Mouse (Mus musculus): ENCODE data around the gene Fbp1. TPM values are rescaled to one million over a fixed set of nuclear protein-coding genes. Genes with fewer than 3 reads are reported as not detected.
A peak's percentile ranks its signal among the peaks of the same experiment; 100 is the strongest.

Gene Fbp1
- polyA plus RNA-seq, 1 experiment from 2014 or later, result 0.55 TPM

GRCm38 (mm10) chr13:62919647-62920341, 31.7 kb upstream of the Fbp1 start:
- Histone ChIP-seq H3K4me3 (ENCODE audit: low read depth, low read length) (no peak overlapping the region), H3K9me3 (ENCODE audit: control insufficient read depth, low read depth, low read length) (no peaks in the 10 kb centered on the region), H3K27me3 (ENCODE audit: control insufficient read depth, insufficient read depth, low read length) (no peaks in the 10 kb centered on the region), H3K4me2 (replicated peaks; ENCODE audit: low read depth, low read length) (no peak overlapping the region), H3K36me3 (ENCODE audit: control insufficient read depth, insufficient read depth, low read length) (no peaks in the 10 kb centered on the region), H3K27ac (ENCODE audit: low read length) (no peak overlapping the region; the same call in 1 of the 2 replicates), H3K9ac (replicated peaks; ENCODE audit: low read depth, low read length) (no peak overlapping the region), H3K4me1 (ENCODE audit: control insufficient read depth, insufficient read depth, low read length) (0 out of 2 replicates have a peak, but pooled peaks cover 3% of the 10 kb centered on the region)
- ATAC-seq (ENCODE audit: insufficient number of reproducible peaks, insufficient read depth, low FRiP score, low read depth), result no peak
- WGBS, result 35% methylated on average over 11 of the region's 11 CpGs

- no peak overlapping the region for H3K4me2 ChIP-seq (replicated peaks; ENCODE audit: low read depth, low read length)
- H3K36me3 ChIP-seq (ENCODE audit: control insufficient read depth, insufficient read depth, low read length), result no peaks in the 10 kb centered on the region
- H3K9me3 ChIP-seq (ENCODE audit: control insufficient read depth, low read depth, low read length), result no peaks in the 10 kb centered on the region
- H3K27ac ChIP-seq (ENCODE audit: low read length), result no peak overlapping the region
- 55% methylated on average over 1 of the region's 1 CpGs for WGBS
- no peak overlapping the region for H3K9ac ChIP-seq (replicated peaks; ENCODE audit: low read depth, low read length)
- no peak overlapping the region for H3K4me3 ChIP-seq (ENCODE audit: low read depth, low read length)
- 0 out of 2 replicates have a peak, but pooled peaks cover 1% of the 10 kb centered on the region for H3K4me1 ChIP-seq (ENCODE audit: control insufficient read depth, insufficient read depth, low read length)
- ATAC-seq (ENCODE audit: insufficient number of reproducible peaks, insufficient read depth, low FRiP score, low read depth), result no peak
- no peaks in the 10 kb centered on the region for H3K27me3 ChIP-seq (ENCODE audit: control insufficient read depth, insufficient read depth, low read length)
Measured at GRCm38 (mm10) chr13:62917416-62918110, 29.5 kb upstream of the Fbp1 start.

DNA sequence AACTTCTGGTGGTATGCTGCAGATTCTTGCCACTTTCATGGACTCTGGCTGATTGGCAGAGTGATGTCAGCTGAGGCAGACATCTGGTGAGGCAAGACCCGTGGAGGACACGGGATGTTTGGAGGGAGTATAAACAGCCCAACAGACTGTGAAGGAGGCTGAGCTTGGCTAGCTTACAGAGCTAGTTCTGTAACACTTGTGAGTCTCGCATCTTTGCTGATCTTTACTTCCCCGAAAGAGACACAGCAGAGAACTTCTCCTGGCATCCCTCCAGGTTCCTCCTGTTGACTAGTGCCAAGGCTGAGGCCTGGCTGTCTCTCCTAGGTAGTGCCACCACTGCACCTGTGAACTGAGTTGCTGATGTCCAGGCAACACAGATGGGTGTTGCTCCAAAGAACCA, 28.6 kb upstream of the Fbp1 start:
- Histone ChIP-seq H3K36me3 (ENCODE audit: control insufficient read depth, insufficient read depth, low read length) (no peaks in the 10 kb centered on the region), H3K4me3 (ENCODE audit: low read depth, low read length) (no peak overlapping the region), H3K27ac (ENCODE audit: low read length) (no peak overlapping the region), H3K4me2 (replicated peaks; ENCODE audit: low read depth, low read length) (no peak overlapping the region), H3K9me3 (ENCODE audit: control insufficient read depth, low read depth, low read length) (no peaks in the 10 kb centered on the region), H3K9ac (replicated peaks; ENCODE audit: low read depth, low read length) (no peak overlapping the region), H3K27me3 (ENCODE audit: control insufficient read depth, insufficient read depth, low read length) (no peaks in the 10 kb centered on the region), H3K4me1 (ENCODE audit: control insufficient read depth, insufficient read depth, low read length) (no peaks in the 10 kb centered on the region)
- ATAC-seq (ENCODE audit: insufficient number of reproducible peaks, insufficient read depth, low FRiP score, low read depth), result no peak
- WGBS, result 47% methylated on average over 4 of the region's 4 CpGs

- H3K27ac ChIP-seq (ENCODE audit: low read length), result no peak overlapping the region
- ATAC-seq (ENCODE audit: insufficient number of reproducible peaks, insufficient read depth, low FRiP score, low read depth), result no peak
- H3K4me1 ChIP-seq (ENCODE audit: control insufficient read depth, insufficient read depth, low read length), result peaks cover 9% of the 10 kb centered on the region; the same call in 1 of the 2 replicates
- no peak overlapping the region for H3K4me3 ChIP-seq (ENCODE audit: low read depth, low read length)
- no peak overlapping the region for H3K9ac ChIP-seq (replicated peaks; ENCODE audit: low read depth, low read length)
- whole genome bisulfite sequencing, result 74% methylated on average over 5 of the region's 5 CpGs
- no peaks in the 10 kb centered on the region for H3K27me3 ChIP-seq (ENCODE audit: control insufficient read depth, insufficient read depth, low read length)
- H3K9me3 ChIP-seq (ENCODE audit: control insufficient read depth, low read depth, low read length), result no peaks in the 10 kb centered on the region
- no peaks in the 10 kb centered on the region for H3K36me3 ChIP-seq (ENCODE audit: control insufficient read depth, insufficient read depth, low read length)
- H3K4me2 ChIP-seq (replicated peaks; ENCODE audit: low read depth, low read length), result no peak overlapping the region
Measured at GRCm38 (mm10) chr13:62911575-62911974, 23.5 kb upstream of the Fbp1 start.

DNA sequence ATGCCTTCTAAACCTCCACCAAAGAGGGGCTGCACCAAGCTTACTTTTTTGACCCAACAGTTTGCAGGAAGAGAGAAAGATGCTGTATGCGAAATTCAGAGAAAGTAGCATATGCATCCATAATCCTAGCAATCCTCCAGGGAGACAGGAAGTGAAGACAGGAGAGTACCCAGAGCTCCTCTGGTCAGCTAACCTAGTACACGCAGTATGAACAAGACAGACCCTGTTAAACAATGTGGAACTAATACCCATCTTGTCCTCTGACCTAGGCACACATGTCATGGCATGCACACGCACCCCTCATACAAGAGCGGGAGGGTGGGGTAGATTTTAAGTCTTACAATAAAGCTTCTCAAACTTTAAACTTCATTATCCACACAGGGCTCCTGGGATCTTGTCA, 22.1 kb upstream of the Fbp1 start:
- Histone ChIP-seq H3K9ac (replicated peaks; ENCODE audit: low read depth, low read length) (no peak overlapping the region), H3K4me3 (ENCODE audit: low read depth, low read length) (no peak overlapping the region), H3K27me3 (ENCODE audit: control insufficient read depth, insufficient read depth, low read length) (no peaks in the 10 kb centered on the region), H3K4me2 (replicated peaks; ENCODE audit: low read depth, low read length) (no peak overlapping the region), H3K27ac (ENCODE audit: low read length) (no peak overlapping the region), H3K9me3 (ENCODE audit: control insufficient read depth, low read depth, low read length) (no peaks in the 10 kb centered on the region), H3K36me3 (ENCODE audit: control insufficient read depth, insufficient read depth, low read length) (no peaks in the 10 kb centered on the region), H3K4me1 (ENCODE audit: control insufficient read depth, insufficient read depth, low read length) (peaks cover 9% of the 10 kb centered on the region; the same call in 1 of the 2 replicates)
- no peak for ATAC-seq (ENCODE audit: insufficient number of reproducible peaks, insufficient read depth, low FRiP score, low read depth)
- WGBS, result 76% methylated on average over 4 of the region's 4 CpGs

GRCm38 (mm10) chr13:62909776-62910175, 21.7 kb upstream of the Fbp1 start:
- H3K36me3 ChIP-seq (ENCODE audit: control insufficient read depth, insufficient read depth, low read length), result no peaks in the 10 kb centered on the region
- H3K4me2 ChIP-seq (replicated peaks; ENCODE audit: low read depth, low read length), result no peak overlapping the region
- no peak overlapping the region for H3K27ac ChIP-seq (ENCODE audit: low read length)
- ATAC-seq (ENCODE audit: insufficient number of reproducible peaks, insufficient read depth, low FRiP score, low read depth), result no peak
- H3K4me3 ChIP-seq (ENCODE audit: low read depth, low read length), result no peak overlapping the region
- WGBS, result 73% methylated on average over 5 of the region's 5 CpGs
- H3K27me3 ChIP-seq (ENCODE audit: control insufficient read depth, insufficient read depth, low read length), result no peaks in the 10 kb centered on the region
- H3K4me1 ChIP-seq (ENCODE audit: control insufficient read depth, insufficient read depth, low read length), result peaks cover 9% of the 10 kb centered on the region; the same call in 1 of the 2 replicates
- H3K9ac ChIP-seq (replicated peaks; ENCODE audit: low read depth, low read length), result no peak overlapping the region
- H3K9me3 ChIP-seq (ENCODE audit: control insufficient read depth, low read depth, low read length), result no peaks in the 10 kb centered on the region

- H3K27ac ChIP-seq (ENCODE audit: low read length), result peak overlapping the region; percentile 21; the same call in 1 of the 2 replicates
- no peak overlapping the region for H3K4me3 ChIP-seq (ENCODE audit: low read depth, low read length)
- ATAC-seq (ENCODE audit: insufficient number of reproducible peaks, insufficient read depth, low FRiP score, low read depth), result peak; percentile 80
- WGBS, result 21% methylated on average over 8 of the region's 8 CpGs
- no peak overlapping the region for H3K4me2 ChIP-seq (replicated peaks; ENCODE audit: low read depth, low read length)
- H3K36me3 ChIP-seq (ENCODE audit: control insufficient read depth, insufficient read depth, low read length), result no peaks in the 10 kb centered on the region
- H3K9me3 ChIP-seq (ENCODE audit: control insufficient read depth, low read depth, low read length), result no peaks in the 10 kb centered on the region
- peaks cover 9% of the 10 kb centered on the region; the same call in 1 of the 2 replicates for H3K4me1 ChIP-seq (ENCODE audit: control insufficient read depth, insufficient read depth, low read length)
- no peaks in the 10 kb centered on the region for H3K27me3 ChIP-seq (ENCODE audit: control insufficient read depth, insufficient read depth, low read length)
- H3K9ac ChIP-seq (replicated peaks; ENCODE audit: low read depth, low read length), result no peak overlapping the region
Measured at GRCm38 (mm10) chr13:62908163-62908559, 20.1 kb upstream of the Fbp1 start.

DNA sequence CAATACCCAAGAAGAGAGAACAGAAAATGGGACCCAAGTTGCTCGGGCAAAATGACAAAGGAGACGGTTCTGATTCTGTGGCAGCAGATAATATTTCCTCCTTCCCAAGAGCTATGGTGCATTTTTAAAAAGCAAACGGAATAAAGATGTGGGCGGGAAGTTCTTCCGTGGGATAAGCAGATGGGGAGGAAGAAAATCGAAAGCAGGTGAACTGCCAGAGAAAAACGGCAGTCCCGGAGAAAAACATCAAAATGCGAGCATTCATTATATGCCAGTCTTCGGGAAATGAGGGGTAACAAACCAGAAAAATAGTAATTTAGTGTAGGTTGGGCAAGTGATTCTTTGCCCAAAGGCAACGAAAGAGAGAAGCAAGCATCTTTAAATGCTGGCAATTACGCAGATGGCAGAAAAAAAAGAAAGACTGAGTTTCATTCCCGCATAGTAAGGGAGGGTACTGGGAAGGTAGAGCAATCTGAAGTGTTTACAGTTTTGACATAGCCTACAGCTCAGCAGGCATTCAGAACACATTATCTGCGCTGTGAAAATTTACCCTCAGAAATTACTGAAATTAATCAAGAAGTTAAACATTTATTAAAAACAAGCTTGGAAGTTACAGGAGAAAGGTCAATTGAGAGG, 19.6 kb upstream of the Fbp1 start:
- Histone ChIP-seq H3K27me3 (ENCODE audit: control insufficient read depth, insufficient read depth, low read length) (no peaks in the 10 kb centered on the region), H3K36me3 (ENCODE audit: control insufficient read depth, insufficient read depth, low read length) (no peaks in the 10 kb centered on the region), H3K4me2 (replicated peaks; ENCODE audit: low read depth, low read length) (no peak overlapping the region), H3K9ac (replicated peaks; ENCODE audit: low read depth, low read length) (no peak overlapping the region), H3K9me3 (ENCODE audit: control insufficient read depth, low read depth, low read length) (no peaks in the 10 kb centered on the region), H3K4me3 (ENCODE audit: low read depth, low read length) (no peak overlapping the region), H3K4me1 (ENCODE audit: control insufficient read depth, insufficient read depth, low read length) (peaks cover 9% of the 10 kb centered on the region; the same call in 1 of the 2 replicates), H3K27ac (ENCODE audit: low read length) (no peak overlapping the region)
- 66% methylated on average over 14 of the region's 14 CpGs for WGBS
- 0 out of 2 replicates have a peak, but pooled peaks have one; percentile 53 for ATAC-seq (ENCODE audit: insufficient number of reproducible peaks, insufficient read depth, low FRiP score, low read depth)

Measured in stomach, embryonic 14.5 days (tissue).